Comparison of ENCODE assay signal across 14 mouse cellular contexts in the genomic region with DNA sequence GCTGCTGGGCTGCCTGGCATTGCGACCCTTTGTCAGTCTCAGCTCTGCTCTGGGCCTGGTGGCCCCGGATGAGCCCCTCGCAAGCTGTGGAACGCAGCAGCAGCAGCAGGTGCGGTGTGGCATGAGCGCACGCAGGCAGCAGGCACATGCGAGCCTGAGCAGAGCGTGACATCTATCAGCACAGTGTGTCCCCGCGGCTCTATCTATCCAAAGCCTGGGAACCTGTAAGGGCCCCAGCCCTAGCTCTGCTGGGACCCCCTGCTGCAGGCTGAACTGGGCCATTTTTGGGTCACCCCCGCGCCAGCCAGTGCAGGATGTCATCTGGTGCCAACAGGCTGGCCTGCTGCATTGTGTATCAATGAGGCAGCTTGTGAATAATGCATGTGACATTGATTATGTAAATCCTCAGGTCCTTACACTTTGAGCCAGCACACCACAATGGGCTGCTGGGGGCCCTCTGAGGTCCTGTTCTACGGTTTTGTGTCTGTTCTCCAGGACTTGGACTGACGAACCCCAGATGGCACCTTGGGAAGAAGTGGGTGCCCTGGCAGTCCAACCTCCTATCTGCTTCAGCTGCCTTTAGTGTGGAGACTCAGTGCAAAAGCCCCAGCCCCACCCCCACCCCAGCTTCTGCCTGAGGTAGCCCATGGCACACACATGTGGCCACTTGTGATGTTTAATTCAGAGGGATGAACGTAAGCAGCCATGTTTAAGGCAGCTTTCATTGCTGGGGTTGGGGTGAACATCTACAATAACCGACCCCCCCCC. TPM values are rescaled to one million over a fixed set of nuclear protein-coding genes. Genes with fewer than 3 reads are reported as not detected.
DNase-seq lines count a peak whose midpoint lies in the region; ATAC-seq and TF ChIP-seq lines count a peak whose summit lies in the region.
"Had no signal": no experiment of that assay in that cellular context is flagged by ENCODE, and none has a peak within 500 bp of the region (broad histone marks: within the 10 kb centered on the region; RNA-seq: fewer than 3 reads in every experiment).

No protein-coding gene starts in this region.

- no peak overlapping the region for H3K4me3 ChIP-seq in hindbrain, embryonic 11.5 days (ENCODE audit: low read depth, low read length)
- no peak overlapping the region for H3K4me3 ChIP-seq in midbrain, embryonic 15.5 days
- no peak overlapping the region for H3K4me3 ChIP-seq in stomach, postnatal 0 days (ENCODE audit: low read depth, low read length)
- H3K4me3 ChIP-seq: liver, embryonic 12.5 days had no signal

- no peak for TF ChIP-seq CTCF in stomach, postnatal 0 days (IDR thresholded peaks at IDR 0.05; ENCODE audit: low read depth)

- H3K27me3 ChIP-seq in hindbrain, embryonic 11.5 days (ENCODE audit: control insufficient read depth, insufficient read depth, low read length) = no peaks in the 10 kb centered on the region
- H3K27me3 ChIP-seq in midbrain, embryonic 15.5 days (replicated peaks) = no peaks in the 10 kb centered on the region
- H3K27me3 ChIP-seq in stomach, postnatal 0 days (ENCODE audit: control insufficient read depth, insufficient read depth, low read length) = no peaks in the 10 kb centered on the region

- DNase-seq in embryo, embryonic 10 days (ENCODE audit: low spot score) = peak; percentile 39
- no peak for DNase-seq in embryo, embryonic 9.5 days (ENCODE audit: extremely low spot score)
- DNase-seq in embryo, embryonic 10.5 days (ENCODE audit: low spot score) = peak; percentile 47
- peak; percentile 61 for DNase-seq in hindbrain, embryonic 11.5 days (ENCODE audit: low spot score)
- DNase-seq in stomach, postnatal 0 days (ENCODE audit: low spot score) = no peak
- DNase-seq in spleen, postnatal 36 days (ENCODE audit: low spot score in 2 of 2) = no peak
- DNase-seq in heart, adult 11 months = no peak
- DNase-seq: adrenal gland, adult 2 months; cerebellum, adult 2 months; kidney, postnatal 36 days; thymus, postnatal 14 days had no signal

- 0 out of 2 replicates have a peak overlapping the region, but pooled peaks have one; percentile 18 for H3K4me2 ChIP-seq in hindbrain, embryonic 11.5 days (replicated peaks; ENCODE audit: low read depth, low read length)
- peak overlapping the region; percentile 28 for H3K4me2 ChIP-seq in midbrain, embryonic 15.5 days
- no peak overlapping the region for H3K4me2 ChIP-seq in stomach, postnatal 0 days (replicated peaks; ENCODE audit: low read depth)
- H3K4me2 ChIP-seq: liver, embryonic 12.5 days had no signal

- no peaks in the 10 kb centered on the region for H3K9me3 ChIP-seq in hindbrain, embryonic 11.5 days (ENCODE audit: control insufficient read depth, low read length)
- no peaks in the 10 kb centered on the region for H3K9me3 ChIP-seq in midbrain, embryonic 15.5 days
- no peaks in the 10 kb centered on the region for H3K9me3 ChIP-seq in stomach, postnatal 0 days (ENCODE audit: control insufficient read depth, low read length)
- H3K9me3 ChIP-seq: liver, embryonic 12.5 days had no signal

- H3K4me1 ChIP-seq in hindbrain, embryonic 11.5 days (replicated peaks; ENCODE audit: control insufficient read depth, insufficient read depth, low read length) = peaks cover 23% of the 10 kb centered on the region
- H3K4me1 ChIP-seq in midbrain, embryonic 15.5 days = peaks cover 25% of the 10 kb centered on the region
- H3K4me1 ChIP-seq in stomach, postnatal 0 days (replicated peaks; ENCODE audit: control insufficient read depth, insufficient read depth) = peaks cover 4% of the 10 kb centered on the region; the same call in 1 of the 2 replicates
- H3K4me1 ChIP-seq: liver, embryonic 12.5 days had no signal

- TF ChIP-seq EP300 in stomach, postnatal 0 days (optimal IDR thresholded peaks at IDR 0.05) = no peak

- ATAC-seq in hindbrain, embryonic 11.5 days (ENCODE audit: low FRiP score) = peak; percentile 82
- ATAC-seq in midbrain, embryonic 15.5 days (replicated peaks) = peak; percentile 79
- ATAC-seq in stomach, postnatal 0 days (ENCODE audit: low FRiP score, low TSS enrichment) = no peak
- ATAC-seq: liver, embryonic 12.5 days had no signal

- WGBS in hindbrain, embryonic 11.5 days = 26% methylated on average over 17 of the region's 17 CpGs
- 12% methylated on average over 17 of the region's 17 CpGs for WGBS in midbrain, embryonic 15.5 days
- WGBS in stomach, postnatal 0 days = 80% methylated on average over 17 of the region's 17 CpGs

- H3K9ac ChIP-seq in hindbrain, embryonic 11.5 days (ENCODE audit: low read depth, low read length) = 0 out of 2 replicates have a peak overlapping the region, but pooled peaks have one; percentile 33
- peak overlapping the region; percentile 28; the same call in 1 of the 2 replicates for H3K9ac ChIP-seq in midbrain, embryonic 15.5 days
- H3K9ac ChIP-seq in stomach, postnatal 0 days (ENCODE audit: low read length) = no peak overlapping the region
- H3K9ac ChIP-seq: liver, embryonic 12.5 days had no signal

- H3K36me3 ChIP-seq in hindbrain, embryonic 11.5 days (ENCODE audit: control insufficient read depth, insufficient read depth, low read length) = no peaks in the 10 kb centered on the region
- H3K36me3 ChIP-seq in midbrain, embryonic 15.5 days (replicated peaks) = no peaks in the 10 kb centered on the region
- no peaks in the 10 kb centered on the region for H3K36me3 ChIP-seq in stomach, postnatal 0 days (ENCODE audit: control insufficient read depth, insufficient read depth, low read length)
- H3K36me3 ChIP-seq: liver, embryonic 12.5 days had no signal

- peak overlapping the region; percentile 91 for H3K27ac ChIP-seq in hindbrain, embryonic 11.5 days (ENCODE audit: low read depth, low read length)
- H3K27ac ChIP-seq in midbrain, embryonic 15.5 days = peak overlapping the region; percentile 84
- H3K27ac ChIP-seq in stomach, postnatal 0 days (replicated peaks) = no peak overlapping the region
- H3K27ac ChIP-seq: liver, embryonic 12.5 days; macrophage had no signal

RNA-seq across cellular contexts. Expression of gene Efhd2, which starts 27.2 kb away (rescaled TPM):
- 25.0 and 26.1 TPM in 2 replicates for polyA plus RNA-seq in hindbrain, embryonic 11.5 days (2014; fragmentation: Nextera tagmentation; extraction: Ambion mirVana)
- 71.5 and 82.6 TPM in 2 replicates for polyA plus RNA-seq in midbrain, embryonic 15.5 days (2015; fragmentation: Nextera tagmentation; extraction: Ambion mirVana)
- polyA plus RNA-seq in stomach, postnatal 0 days (2015; fragmentation: Nextera tagmentation; extraction: Ambion mirVana) = 111 and 121 TPM in 2 replicates

RNA-seq across cellular contexts. Expression of gene Ctrc, which starts 55.7 kb away (rescaled TPM):
- polyA plus RNA-seq in hindbrain, embryonic 11.5 days (2014; fragmentation: Nextera tagmentation; extraction: Ambion mirVana) = not detected in 2 replicates
- not detected in 2 replicates for polyA plus RNA-seq in midbrain, embryonic 15.5 days (2015; fragmentation: Nextera tagmentation; extraction: Ambion mirVana)
- polyA plus RNA-seq in stomach, postnatal 0 days (2015; fragmentation: Nextera tagmentation; extraction: Ambion mirVana) = not detected in 2 replicates
- polyA plus RNA-seq: adrenal gland, adult 2 months; cerebellum, adult 2 months; liver, embryonic 12.5 days; macrophage had no signal

Comparison
In these comparisons a context has a peak if more than half of its experiments do, and no peak if none do; other contexts are left out.
1. DNase-seq: peak in embryo, embryonic 10 days (single experiment), embryo, embryonic 10.5 days (single experiment) and hindbrain, embryonic 11.5 days (single experiment); none in embryo, embryonic 9.5 days (single experiment), stomach, postnatal 0 days (single experiment), spleen, postnatal 36 days (0 of 2) and heart, adult 11 months (single experiment).